Mouse (Mus musculus): ENCODE measurements around the gene Dap.

DNA sequence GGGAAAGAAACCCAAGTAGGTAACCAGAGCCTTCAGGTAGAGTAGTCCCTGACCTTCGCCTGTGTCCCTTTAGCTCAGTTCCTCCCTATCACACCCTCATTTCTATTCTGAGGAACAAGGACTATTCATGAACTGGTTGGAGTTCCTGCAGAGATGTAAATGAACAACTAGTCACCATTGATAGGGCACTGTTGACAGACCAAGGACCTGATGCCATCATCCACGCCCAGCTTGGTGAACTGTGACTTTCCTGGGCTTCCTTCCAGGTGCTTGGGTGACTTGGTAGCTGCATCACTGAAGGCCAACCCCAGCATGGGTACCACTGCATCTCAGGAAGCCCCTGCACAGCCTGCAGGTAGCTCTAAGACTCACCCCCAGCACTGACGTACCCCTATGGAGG is 58.2 kb downstream of the Dap start:
- TF ChIP-seq CTCF (IDR thresholded peaks at IDR 0.05; ENCODE audit: low read depth, low read length) (no peak), POLR2A (IDR thresholded peaks at IDR 0.05; ENCODE audit: borderline replicate concordance, low read depth, low read length) (no peak)
